Mouse (Mus musculus) bone marrow macrophage, adult 2 months (primary cell): ENCODE measurements around the gene Zfp36l1.

Experiments used
- CTCF ChIP-seq: IDR thresholded peaks from 2 replicates; pipeline ENCODE4 v1.5.1; 2012; ENCODE audit warnings: low read depth, mild to moderate bottlenecking, low read length, moderate library complexity
- POLR2A ChIP-seq: IDR thresholded peaks from 2 replicates; pipeline ENCODE4 v1.6.1; 2012; ENCODE audit warnings: mild to moderate bottlenecking, low read depth, low read length, borderline replicate concordance

DNA sequence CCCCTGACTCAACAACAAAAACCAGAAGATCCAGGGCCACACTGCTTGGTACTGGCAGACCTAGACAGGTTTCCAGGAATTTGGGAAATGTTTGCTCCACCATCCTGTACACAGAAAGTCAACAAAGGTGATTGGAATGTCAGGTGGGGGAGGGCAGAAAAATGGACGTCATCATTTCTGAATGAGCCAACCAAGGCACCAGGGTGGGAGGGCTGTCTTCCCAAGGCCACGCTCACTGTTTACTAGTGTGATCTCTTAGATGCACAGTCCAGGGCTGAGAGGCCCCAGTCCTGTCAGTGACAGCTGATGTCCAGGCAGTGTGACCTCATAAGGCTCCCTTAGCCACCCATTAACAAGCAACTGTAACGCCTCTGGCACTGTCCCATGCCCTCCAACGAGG is 32.9 kb downstream of the Zfp36l1 start:
- TF ChIP-seq CTCF = no peak
- no peak for TF ChIP-seq POLR2A
